Comparison of ENCODE assay signal across 15 mouse cellular contexts in the genomic region with DNA sequence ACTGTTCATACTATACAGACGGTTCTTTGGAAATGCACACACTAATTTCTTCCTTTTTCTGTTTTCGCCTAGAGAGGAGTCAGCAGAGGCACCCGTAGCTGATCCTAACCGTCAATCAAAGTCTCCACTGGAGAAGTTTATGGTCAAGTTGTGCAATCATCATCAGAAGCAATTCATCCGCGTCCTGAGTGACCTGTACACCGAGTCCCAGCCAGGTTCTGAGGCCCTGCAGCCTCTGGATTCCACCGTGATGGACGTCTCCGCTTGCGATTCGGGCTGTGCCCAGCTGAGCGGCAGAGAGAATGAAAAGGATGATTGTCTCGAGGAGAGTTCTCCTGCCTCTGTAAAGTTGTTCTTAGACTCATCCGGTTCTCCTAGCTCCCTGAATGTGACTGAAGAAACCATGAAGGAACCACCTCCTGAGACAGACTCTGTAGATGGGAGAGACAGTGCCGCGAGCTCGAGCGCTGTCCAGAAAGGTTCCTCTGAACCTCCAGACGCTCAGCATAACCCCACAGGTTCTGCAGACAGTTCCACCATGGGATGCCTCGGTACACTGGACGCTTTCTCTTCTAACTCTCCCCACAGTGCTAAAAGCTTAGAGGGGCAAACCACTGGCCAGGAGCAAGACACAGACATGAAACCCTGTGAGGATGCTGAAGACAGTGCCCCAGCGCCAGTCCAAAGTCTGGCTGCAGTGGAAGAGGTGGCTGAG. TPM values are rescaled to one million over a fixed set of nuclear protein-coding genes. Genes with fewer than 3 reads are reported as not detected.
DNase-seq lines count a peak whose midpoint lies in the region; ATAC-seq and TF ChIP-seq lines count a peak whose summit lies in the region.
"Had no signal": no experiment of that assay in that cellular context is flagged by ENCODE, and none has a peak within 500 bp of the region (broad histone marks: within the 10 kb centered on the region; RNA-seq: fewer than 3 reads in every experiment).

Gm340 (plus strand) TSS at position 665 of the 715 bp plus-strand sequence.

- no peaks in the 10 kb centered on the region for H3K9me3 ChIP-seq in midbrain, embryonic 16.5 days (replicated peaks; ENCODE audit: control insufficient read depth, low read length, poor library complexity, severe bottlenecking)
- H3K9me3 ChIP-seq: heart, embryonic 10.5 days; limb, embryonic 10.5 days had no signal

- WGBS in midbrain, embryonic 16.5 days, result 93% methylated on average over 23 of the region's 23 CpGs

- peak within 1 kb of the TSS; percentile 73 for H3K27ac ChIP-seq in gastrocnemius, adult 2 months
- no peak within 1 kb of the TSS for H3K27ac ChIP-seq in midbrain, embryonic 16.5 days (ENCODE audit: low read length)
- H3K27ac ChIP-seq: heart, embryonic 10.5 days; limb, embryonic 10.5 days had no signal

- no peaks in the 10 kb centered on the region for H3K27me3 ChIP-seq in midbrain, embryonic 16.5 days (ENCODE audit: control insufficient read depth, insufficient read depth, low read depth, low read length)

- DNase-seq in gastrocnemius, adult 2 months, result peak; percentile 70
- no peak for DNase-seq in gastrocnemius, postnatal 25 days
- DNase-seq in left cerebral cortex, postnatal 25 days (ENCODE audit: low spot score in 2 of 2), result no peak
- DNase-seq in left cerebral cortex, adult 11 months (ENCODE audit: low spot score), result no peak
- DNase-seq in T-cell, adult 2 months (ENCODE audit: low spot score), result no peak
- DNase-seq: kidney, adult 8-10 months; lung, adult 18-20 months; right cerebral cortex, postnatal 4 days; thymus, postnatal 14 days had no signal

- ATAC-seq in common myeloid progenitor, adult 5-6 weeks (replicated peaks; ENCODE audit: low read depth, poor library complexity, severe bottlenecking), result no peak
- ATAC-seq in neutrophil, adult 5-6 weeks (ENCODE audit: extremely low read depth, insufficient number of reproducible peaks, low FRiP score, poor library complexity, severe bottlenecking), result no peak
- no peak for ATAC-seq in midbrain, embryonic 16.5 days
- ATAC-seq: hindbrain, embryonic 16.5 days had no signal

- H3K4me2 ChIP-seq in midbrain, embryonic 16.5 days (ENCODE audit: low read length), result no peak within 1 kb of the TSS

- no peak within 1 kb of the TSS for H3K9ac ChIP-seq in midbrain, embryonic 16.5 days (ENCODE audit: low read depth, low read length)

- H3K36me3 ChIP-seq in midbrain, embryonic 16.5 days (ENCODE audit: control insufficient read depth, insufficient read depth, low read length), result peaks cover 19% of the 10 kb centered on the region

- no peak for TF ChIP-seq CTCF in gastrocnemius, adult 2 months (IDR thresholded peaks at IDR 0.05)

- H3K4me3 ChIP-seq in gastrocnemius, adult 2 months, result no peak within 1 kb of the TSS
- no peak within 1 kb of the TSS for H3K4me3 ChIP-seq in midbrain, embryonic 16.5 days (ENCODE audit: low read depth, low read length)
- H3K4me3 ChIP-seq: heart, embryonic 10.5 days; limb, embryonic 10.5 days had no signal

- intact Hi-C loops in gastrocnemius, adult 2 months (cut with DNase I), result no loop called here
- intact Hi-C loops in left cerebral cortex, postnatal 25 days (cut with DNase I), result no loop called here

- H3K4me1 ChIP-seq in midbrain, embryonic 16.5 days (ENCODE audit: control insufficient read depth, insufficient read depth, low read length), result no peaks in the 10 kb centered on the region
- H3K4me1 ChIP-seq: heart, embryonic 10.5 days had no signal

RNA-seq across cellular contexts. Expression of gene Gm340, which starts in this region (rescaled TPM):
- 1 to 10 TPM; 6.3 TPM for total RNA-seq in gastrocnemius, adult 2 months (2021)
- 1 to 10 TPM; 4.4 to 5.0 TPM for total RNA-seq in gastrocnemius, postnatal 25 days (2021)
- 10 to 100 TPM; 12.5 to 14.2 TPM for total RNA-seq in left cerebral cortex, postnatal 25 days (2021)
- total RNA-seq in common myeloid progenitor, adult 5-6 weeks (2017), result 16.1 and 17.3 TPM in 2 replicates
- total RNA-seq in neutrophil, adult 5-6 weeks (2017), result 28.7 and 31.2 TPM in 2 replicates
- 1.8 and 2.2 TPM in 2 replicates for polyA plus RNA-seq in midbrain, embryonic 16.5 days (2015; fragmentation: Nextera tagmentation; extraction: Ambion mirVana)
